Mouse (Mus musculus) liver, adult 2 months (tissue): ENCODE measurements around the gene Cep250.

Experiments used
- CTCF ChIP-seq: fragments of 200-500 bp; IDR thresholded peaks from 2 replicates; pipeline ENCODE4 v1.5.1; 2011; ENCODE audit warnings: low read depth, low read length, control low read depth
- POLR2A ChIP-seq: fragments of 200-500 bp; IDR thresholded peaks from 2 replicates; pipeline ENCODE4 v1.6.1; 2011; ENCODE audit warnings: low read length, control low read depth; ENCODE audit not compliant: insufficient read depth; ENCODE audit errors: extremely low read depth

GRCm38 (mm10) chr2:155991863-155992321, 35.6 kb downstream of the Cep250 start:
- TF ChIP-seq CTCF = no peak
- no peak for TF ChIP-seq POLR2A
